Mouse (Mus musculus): ENCODE results near the gene Adam23. TPM values are rescaled to one million over a fixed set of nuclear protein-coding genes. Genes with fewer than 3 reads are reported as not detected.

Adam23 gene
- 0.28 and 0.34 TPM in 2 replicates for polyA plus RNA-seq (2012; rRNA removed)

GRCm38 (mm10) chr1:63445656-63446046 lies at the start of gene Adam23:
Gene Adam23, plus strand, starts transcription at chr1:63445891.

GRCm38 (mm10) chr1:63615668-63616067 lies 170.0 kb downstream of the Adam23 start, which contains the start of gene Gm39653:
Gene Gm39653, plus strand, starts transcription at chr1:63615968.

Other genes with a start within 250 kb of the Adam23 start
- not detected in 2 replicates for gene Gpr1, start 231.3 kb upstream of the Adam23 start, polyA plus RNA-seq (2012; rRNA removed)
- 0.08 and 0.24 TPM in 2 replicates for gene Zdbf2, start 172.6 kb upstream of the Adam23 start, polyA plus RNA-seq (2012; rRNA removed)
- gene Gm39653, start 170.1 kb downstream of the Adam23 start, polyA plus RNA-seq (2012; rRNA removed): not detected in 2 replicates
- gene Dytn, start 241.0 kb downstream of the Adam23 start, polyA plus RNA-seq (2012; rRNA removed): not detected in 2 replicates

All from liver, embryonic 14 days (tissue).